Mouse (Mus musculus) intestine, postnatal 0 days (tissue): ENCODE results near the gene Cyp1a1. TPM values are rescaled to one million over a fixed set of nuclear protein-coding genes. Genes with fewer than 3 reads are reported as not detected.
A peak's percentile ranks its signal among the peaks of the same experiment; 100 is the strongest.

Experiments
- ATAC-seq: fragments of 200-750 bp; cut with Nextera tagmentation; 2 replicates; pipeline ENCODE4 v1.8.0; 2017; ENCODE audit warnings: mild to moderate bottlenecking, moderate TSS enrichment, moderate library complexity
- H3K27ac ChIP-seq: fragments of 300-500 bp; sonication (generic); 2 replicates; pipeline ENCODE4 v1.5.1; 2014; ENCODE audit warnings: mild to moderate bottlenecking, low read depth, low read length, moderate library complexity
- H3K27me3 ChIP-seq: fragments of 300-500 bp; sonication (generic); replicated peaks from 2 replicates; pipeline ENCODE4 v1.6.1; 2014; ENCODE audit warnings: low read length, mixed read lengths; ENCODE audit not compliant: control insufficient read depth, insufficient read depth
- H3K36me3 ChIP-seq: fragments of 300-500 bp; sonication (generic); 2 replicates; pipeline ENCODE4 v1.6.1; 2014; ENCODE audit warnings: mild to moderate bottlenecking, moderate library complexity; ENCODE audit not compliant: control insufficient read depth, insufficient read depth
- H3K4me1 ChIP-seq: fragments of 300-500 bp; sonication (generic); replicated peaks from 2 replicates; pipeline ENCODE4 v1.6.1; 2014; ENCODE audit warnings: antibody characterized with exemption, low read length, mixed read lengths; ENCODE audit not compliant: control insufficient read depth, insufficient read depth
- H3K4me2 ChIP-seq: fragments of 300-500 bp; sonication (generic); replicated peaks from 2 replicates; pipeline ENCODE4 v1.6.1; 2014; ENCODE audit warnings: low read depth, mild to moderate bottlenecking, moderate library complexity
- H3K4me3 ChIP-seq: fragments of 300-500 bp; sonication (generic); 2 replicates; pipeline ENCODE4 v1.5.1; 2014; ENCODE audit warnings: low read depth, low read length
- H3K9ac ChIP-seq: fragments of 300-500 bp; sonication (generic); 2 replicates; pipeline ENCODE4 v1.6.1; 2014; ENCODE audit warnings: mild to moderate bottlenecking, low read depth, low read length
- H3K9me3 ChIP-seq: fragments of 300-500 bp; sonication (generic); 2 replicates; pipeline ENCODE4 v1.6.1; 2016; ENCODE audit warnings: mixed run types; ENCODE audit not compliant: control insufficient read depth
- CTCF ChIP-seq: sonication (generic); IDR thresholded peaks from 2 replicates; pipeline ENCODE4 v1.5.1; 2016; ENCODE audit warnings: low read depth, mild to moderate bottlenecking, control low read depth, antibody characterized with exemption, moderate library complexity
- WGBS: fragments of 180-500 bp; shearing (Covaris S2); extraction: QIAGEN DNeasy Blood & Tissue Kit; methylation state at CpG from one replicate; pipeline ENCODE4 v1.1.7; 2014; 5-methylcytosine and 5-hydroxymethylcytosine counted together
- polyA plus RNA-seq: library from polyadenylated mRNA; unstranded; fragments of >200 nt; fragmentation: Nextera tagmentation; extraction: Ambion mirVana; gene quantifications from 2 replicates; pipeline ENCODE4 v1.2.1, GENCODE M21; 2015

The Cyp1a1 gene
- polyA plus RNA-seq, result 0.05 and 0.09 TPM in 2 replicates

GRCm38 (mm10) chr9:57687751-57688150 is at the start of gene Cyp1a1:
TSS of gene Cyp1a1 (plus strand) at chr9:57687928.
- H3K4me3 ChIP-seq, result no peak within 1 kb of the TSS
- no peaks in the 10 kb centered on the region for H3K36me3 ChIP-seq
- no peak within 1 kb of the TSS for H3K27ac ChIP-seq
- no peak within 1 kb of the TSS for H3K9ac ChIP-seq
- H3K9me3 ChIP-seq, result no peaks in the 10 kb centered on the region
- no peaks in the 10 kb centered on the region for H3K27me3 ChIP-seq
- H3K4me2 ChIP-seq, result no peak within 1 kb of the TSS
- no peak for TF ChIP-seq CTCF
- WGBS, result 89% methylated on average over 2 of the region's 2 CpGs
- H3K4me1 ChIP-seq, result no peaks in the 10 kb centered on the region
- ATAC-seq, result no peak

GRCm38 (mm10) chr9:57638651-57639459 is 48.9 kb upstream of the Cyp1a1 start:
- Histone ChIP-seq H3K27me3 (no peaks in the 10 kb centered on the region), H3K4me2 (peak overlapping the region; percentile 63), H3K27ac (peak overlapping the region; percentile 68), H3K4me3 (no peak overlapping the region), H3K9ac (no peak overlapping the region), H3K4me1 (peaks cover 45% of the 10 kb centered on the region), H3K36me3 (peaks cover 5% of the 10 kb centered on the region; the same call in 1 of the 2 replicates), H3K9me3 (no peaks in the 10 kb centered on the region)
- WGBS, result 18% methylated on average over 8 of the region's 8 CpGs
- no peak for TF ChIP-seq CTCF
- ATAC-seq, result peak; percentile 77

DNA sequence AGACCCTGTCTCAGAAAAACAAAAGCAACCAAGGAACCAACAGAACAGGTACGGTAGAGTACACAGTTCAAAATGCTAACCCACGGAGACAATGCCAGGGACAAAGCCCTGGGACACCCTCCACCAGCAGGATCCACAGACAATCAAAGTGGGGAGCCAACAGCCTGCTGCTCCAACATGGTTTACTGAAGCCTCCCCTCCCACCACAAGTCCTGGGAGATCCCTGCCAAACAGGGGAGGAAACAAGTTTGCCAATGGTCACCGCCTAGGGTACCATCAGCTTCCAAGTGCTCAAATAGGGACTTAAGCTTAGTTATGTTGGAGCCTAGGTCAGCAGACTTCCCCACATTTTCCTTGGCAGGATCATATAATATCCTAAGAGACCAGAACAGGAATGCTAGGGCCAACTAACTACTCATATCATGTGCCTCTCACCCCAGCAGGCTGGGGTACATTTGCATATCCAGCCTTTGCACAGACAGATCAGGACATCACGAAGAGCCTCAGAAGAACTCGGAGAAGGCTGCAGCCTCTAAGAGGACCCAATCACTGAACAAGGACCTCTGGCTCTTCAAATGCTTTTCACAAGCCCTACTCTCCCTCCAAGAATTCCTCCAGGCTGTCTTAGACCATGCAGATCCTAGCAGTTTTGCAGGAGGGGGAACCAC is 47.9 kb upstream of the Cyp1a1 start:
- peaks cover 45% of the 10 kb centered on the region for H3K4me1 ChIP-seq
- peak overlapping the region; percentile 68 for H3K27ac ChIP-seq
- H3K4me2 ChIP-seq, result peak overlapping the region; percentile 63
- H3K27me3 ChIP-seq, result no peaks in the 10 kb centered on the region
- no peak for TF ChIP-seq CTCF
- H3K4me3 ChIP-seq, result peak overlapping the region; percentile 19
- 39% methylated on average over 5 of the region's 5 CpGs for WGBS
- no peaks in the 10 kb centered on the region for H3K9me3 ChIP-seq
- H3K36me3 ChIP-seq, result peaks cover 5% of the 10 kb centered on the region; the same call in 1 of the 2 replicates
- no peak for ATAC-seq
- H3K9ac ChIP-seq, result peak overlapping the region; percentile 23; the same call in 1 of the 2 replicates

DNA sequence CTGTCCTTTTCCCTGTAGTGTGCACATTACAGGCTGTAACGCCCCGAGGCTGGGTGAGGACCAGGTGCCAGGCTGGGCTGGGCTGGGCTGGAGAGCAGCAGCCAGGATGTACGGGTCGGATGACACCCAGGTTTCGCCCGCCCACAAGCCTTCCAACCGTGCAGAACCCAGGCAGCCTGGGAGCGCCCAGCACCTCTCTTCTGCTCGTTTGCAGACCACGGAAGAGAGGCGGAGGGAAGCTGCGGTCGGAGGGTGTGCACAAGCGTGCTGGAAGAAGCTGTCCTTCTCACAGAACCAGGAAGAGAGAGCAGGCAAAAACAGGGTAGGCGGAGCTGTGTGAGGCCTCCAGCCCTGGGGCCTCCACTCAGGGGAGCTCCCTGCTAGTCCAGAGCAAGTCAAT is 47.3 kb upstream of the Cyp1a1 start:
- peak; percentile 3; the same call in 1 of the 2 replicates for TF ChIP-seq CTCF
- peaks cover 45% of the 10 kb centered on the region for H3K4me1 ChIP-seq
- H3K27me3 ChIP-seq, result no peaks in the 10 kb centered on the region
- H3K9me3 ChIP-seq, result no peaks in the 10 kb centered on the region
- 2% methylated on average over 15 of the region's 15 CpGs for WGBS
- peak overlapping the region; percentile 19 for H3K4me3 ChIP-seq
- peak overlapping the region; percentile 23; the same call in 1 of the 2 replicates for H3K9ac ChIP-seq
- peaks cover 5% of the 10 kb centered on the region; the same call in 1 of the 2 replicates for H3K36me3 ChIP-seq
- H3K27ac ChIP-seq, result peak overlapping the region; percentile 68
- H3K4me2 ChIP-seq, result peak overlapping the region; percentile 63
- ATAC-seq, result peak; percentile 59

GRCm38 (mm10) chr9:57641022-57641421 is 46.7 kb upstream of the Cyp1a1 start:
- Histone ChIP-seq H3K9me3 (no peaks in the 10 kb centered on the region), H3K4me1 (peaks cover 45% of the 10 kb centered on the region), H3K9ac (no peak overlapping the region), H3K36me3 (peaks cover 5% of the 10 kb centered on the region; the same call in 1 of the 2 replicates), H3K27me3 (no peaks in the 10 kb centered on the region), H3K4me3 (no peak overlapping the region), H3K27ac (peak overlapping the region; percentile 68; the same call in 1 of the 2 replicates), H3K4me2 (peak overlapping the region; percentile 63)
- no peak for TF ChIP-seq CTCF
- WGBS, result 68% methylated on average over 1 of the region's 1 CpGs
- ATAC-seq, result no peak
